Mouse (Mus musculus) kidney, postnatal 0 days (tissue): ENCODE data around the gene Naxd. TPM values are rescaled to one million over a fixed set of nuclear protein-coding genes. Genes with fewer than 3 reads are reported as not detected.

Experiments
- ATAC-seq: fragments of 200-750 bp; cut with Nextera tagmentation; replicated peaks from 2 replicates; pipeline ENCODE4 v1.8.0; 2017; ENCODE audit warnings: low read depth, moderate number of reproducible peaks, moderate TSS enrichment, moderate library complexity; ENCODE audit not compliant: low FRiP score
- DNase-seq: peaks from one replicate; pipeline ENCODE4 v3.0.0-alpha.2; 2016; ENCODE audit warnings: low spot score
- H3K27ac ChIP-seq: fragments of 300-500 bp; sonication (generic); 2 replicates; pipeline ENCODE4 v1.5.1; 2014; ENCODE audit warnings: mild to moderate bottlenecking
- H3K27me3 ChIP-seq: fragments of 300-500 bp; sonication (generic); 2 replicates; pipeline ENCODE4 v1.6.1; 2014; ENCODE audit warnings: low read length, mixed read lengths; ENCODE audit not compliant: insufficient read depth
- H3K36me3 ChIP-seq: fragments of 300-500 bp; sonication (generic); 2 replicates; pipeline ENCODE4 v1.6.1; 2014; ENCODE audit warnings: low read length, mixed read lengths; ENCODE audit not compliant: insufficient read depth
- H3K4me1 ChIP-seq: fragments of 300-500 bp; sonication (generic); replicated peaks from 2 replicates; pipeline ENCODE4 v1.6.1; 2014; ENCODE audit warnings: antibody characterized with exemption, low read length, mixed read lengths; ENCODE audit not compliant: insufficient read depth
- H3K4me2 ChIP-seq: fragments of 300-500 bp; sonication (generic); 2 replicates; pipeline ENCODE4 v1.6.1; 2014; ENCODE audit warnings: mild to moderate bottlenecking, low read length, moderate library complexity, mixed read lengths
- H3K4me3 ChIP-seq: fragments of 300-500 bp; sonication (generic); replicated peaks from 2 replicates; pipeline ENCODE4 v1.5.1; 2014; ENCODE audit warnings: low read depth, low read length
- H3K9ac ChIP-seq: fragments of 300-500 bp; sonication (generic); 2 replicates; pipeline ENCODE4 v1.6.1; 2014; ENCODE audit warnings: low read depth, low read length
- H3K9me3 ChIP-seq: fragments of 300-500 bp; sonication (generic); replicated peaks from 2 replicates; pipeline ENCODE4 v1.6.1; 2016; ENCODE audit warnings: low read length, inconsistent platforms, mixed read lengths
- CTCF ChIP-seq: IDR thresholded peaks from 2 replicates; pipeline ENCODE4 v1.5.1; 2016; ENCODE audit warnings: antibody characterized with exemption, low read depth, mild to moderate bottlenecking, moderate library complexity
- WGBS: fragments of 180-500 bp; shearing (Covaris S2); extraction: QIAGEN DNeasy Blood & Tissue Kit; methylation state at CpG from one replicate; pipeline ENCODE4 v1.1.7; 2014; 5-methylcytosine and 5-hydroxymethylcytosine counted together
- polyA plus RNA-seq: library from polyadenylated mRNA; unstranded; fragments of >200 nt; fragmentation: Nextera tagmentation; extraction: Ambion mirVana; gene quantifications from 2 replicates; pipeline ENCODE4 v1.2.1, GENCODE M21; 2015

Naxd gene
- polyA plus RNA-seq, 1 experiment from 2014 or later, result 111 TPM

GRCm38 (mm10) chr8:11498786-11499485, 1.6 kb downstream of the Naxd start:
- TF ChIP-seq CTCF, result no peak
- 80% methylated on average over 4 of the region's 4 CpGs for WGBS
- H3K27me3 ChIP-seq, result no peaks in the 10 kb centered on the region
- H3K36me3 ChIP-seq, result 0 out of 2 replicates have a peak, but pooled peaks cover 15% of the 10 kb centered on the region
- no peak overlapping the region for H3K9ac ChIP-seq
- no peaks in the 10 kb centered on the region for H3K9me3 ChIP-seq
- H3K4me2 ChIP-seq, result peak overlapping the region; percentile 61; the same call in 1 of the 2 replicates
- ATAC-seq, result no peak
- H3K4me3 ChIP-seq, result no peak overlapping the region
- no peak overlapping the region for H3K27ac ChIP-seq
- peaks cover 5% of the 10 kb centered on the region; the same call in 1 of the 2 replicates for H3K4me1 ChIP-seq
- DNase-seq, result no peak

GRCm38 (mm10) chr8:11503476-11504232, 6.3 kb downstream of the Naxd start:
- no peaks in the 10 kb centered on the region for H3K9me3 ChIP-seq
- DNase-seq, result no peak

GRCm38 (mm10) chr8:11506074-11506473, 8.8 kb downstream of the Naxd start:
- H3K36me3 ChIP-seq, result peaks cover 76% of the 10 kb centered on the region
- no peak overlapping the region for H3K4me3 ChIP-seq
- no peak overlapping the region for H3K9ac ChIP-seq
- DNase-seq, result no peak
- H3K9me3 ChIP-seq, result no peaks in the 10 kb centered on the region
- H3K27me3 ChIP-seq, result no peaks in the 10 kb centered on the region
- peak; percentile 22; the same call in 1 of the 2 replicates for TF ChIP-seq CTCF
- no peak; the same call in 1 of the 2 replicates for ATAC-seq
- WGBS, result 77% methylated on average over 14 of the region's 14 CpGs
- no peaks in the 10 kb centered on the region for H3K4me1 ChIP-seq
- no peak overlapping the region for H3K27ac ChIP-seq
- no peak overlapping the region for H3K4me2 ChIP-seq

More at GRCm38 (mm10) chr8:11503476-11504232, 6.3 kb downstream of the Naxd start:
- no peak for TF ChIP-seq CTCF
- peaks cover 56% of the 10 kb centered on the region for H3K36me3 ChIP-seq
- no peak overlapping the region for H3K4me2 ChIP-seq
- no peak overlapping the region for H3K27ac ChIP-seq
- no peaks in the 10 kb centered on the region for H3K27me3 ChIP-seq
- no peaks in the 10 kb centered on the region; the same call in 1 of the 2 replicates for H3K4me1 ChIP-seq
- H3K9ac ChIP-seq, result no peak overlapping the region
- 79% methylated on average over 13 of the region's 13 CpGs for WGBS
- ATAC-seq, result no peak
- no peak overlapping the region for H3K4me3 ChIP-seq

GRCm38 (mm10) chr8:11506802-11507201, 9.5 kb downstream of the Naxd start:
- H3K4me2 ChIP-seq, result no peak overlapping the region
- H3K27ac ChIP-seq, result no peak overlapping the region
- TF ChIP-seq CTCF, result peak; percentile 75
- no peak overlapping the region for H3K4me3 ChIP-seq
- WGBS, result 71% methylated on average over 6 of the region's 6 CpGs
- ATAC-seq (0 out of 2 replicates have a peak, but pooled peaks have one; percentile 29), DNase-seq (peak; percentile 73)
- H3K4me1 ChIP-seq, result no peaks in the 10 kb centered on the region
- H3K9ac ChIP-seq, result no peak overlapping the region
- no peaks in the 10 kb centered on the region for H3K27me3 ChIP-seq
- peaks cover 84% of the 10 kb centered on the region for H3K36me3 ChIP-seq
- H3K9me3 ChIP-seq, result no peaks in the 10 kb centered on the region

- H3K27ac ChIP-seq, result no peak overlapping the region
- H3K36me3 ChIP-seq, result peaks cover 90% of the 10 kb centered on the region
- TF ChIP-seq CTCF, result no peak
- H3K4me1 ChIP-seq, result no peaks in the 10 kb centered on the region
- no peak overlapping the region for H3K9ac ChIP-seq
- H3K27me3 ChIP-seq, result no peaks in the 10 kb centered on the region
- no peak overlapping the region for H3K4me3 ChIP-seq
- DNase-seq (no peak), ATAC-seq (no peak)
- 75% methylated on average over 10 of the region's 10 CpGs for WGBS
- no peak overlapping the region for H3K4me2 ChIP-seq
- H3K9me3 ChIP-seq, result no peaks in the 10 kb centered on the region
These were observed 11.6 kb downstream of the Naxd start for GRCm38 (mm10) chr8:11508880-11509279.

GRCm38 (mm10) chr8:11510971-11511370, 13.7 kb downstream of the Naxd start:
- WGBS, result 94% methylated on average over 5 of the region's 5 CpGs
- TF ChIP-seq CTCF, result no peak

More at GRCm38 (mm10) chr8:11510971-11511370, 13.7 kb downstream of the Naxd start:
- H3K27me3 ChIP-seq, result no peaks in the 10 kb centered on the region
- DNase-seq, result no peak
- peaks cover 88% of the 10 kb centered on the region for H3K36me3 ChIP-seq
- H3K4me2 ChIP-seq, result no peak overlapping the region
- H3K4me1 ChIP-seq, result no peaks in the 10 kb centered on the region
- H3K4me3 ChIP-seq, result no peak overlapping the region
- no peak overlapping the region for H3K9ac ChIP-seq
- H3K9me3 ChIP-seq, result no peaks in the 10 kb centered on the region
- no peak overlapping the region for H3K27ac ChIP-seq
- no peak for ATAC-seq
